Mouse (Mus musculus) skeletal muscle tissue, postnatal 0 days (tissue): ENCODE data around the gene Dmap1. TPM values are rescaled to one million over a fixed set of nuclear protein-coding genes. Genes with fewer than 3 reads are reported as not detected.

Experiments used
- polyA plus RNA-seq: library from polyadenylated mRNA; unstranded; fragments of >200 nt; fragmentation: Nextera tagmentation; extraction: Ambion mirVana; gene quantifications from 2 replicates; pipeline ENCODE4 v1.2.1, GENCODE M21; 2015

Gene Dmap1
- 33.4 and 36.9 TPM in 2 replicates for polyA plus RNA-seq

DNA sequence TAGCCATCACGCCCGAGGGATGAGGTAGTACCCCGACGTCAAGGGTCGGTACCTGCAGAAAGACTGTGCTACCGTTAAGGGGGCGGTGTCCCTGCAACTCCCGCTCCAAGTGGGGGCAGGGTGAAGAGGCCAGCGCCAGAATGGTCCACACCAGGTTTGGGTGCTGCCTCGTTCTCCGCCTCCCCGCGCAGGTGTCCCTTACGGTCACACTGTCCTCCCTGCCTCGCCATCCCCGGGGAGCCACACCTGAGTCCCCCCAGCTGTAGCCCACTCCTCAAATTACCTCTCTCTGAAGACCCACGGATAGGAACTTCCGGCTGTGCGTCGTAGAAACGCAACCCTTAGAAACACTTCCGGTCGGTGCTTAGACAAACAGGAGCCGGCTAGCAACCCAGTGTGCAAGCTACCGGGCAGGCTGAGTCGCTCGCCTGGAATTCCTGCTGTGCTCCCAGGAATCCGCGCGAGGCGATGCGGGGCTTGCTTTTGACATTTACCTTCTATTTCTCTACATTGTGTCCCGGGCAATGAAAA is at the start of gene Dmap1:
Gene Dmap1 (minus strand): TSS at position 343 of the 531 bp plus-strand sequence.

DNA sequence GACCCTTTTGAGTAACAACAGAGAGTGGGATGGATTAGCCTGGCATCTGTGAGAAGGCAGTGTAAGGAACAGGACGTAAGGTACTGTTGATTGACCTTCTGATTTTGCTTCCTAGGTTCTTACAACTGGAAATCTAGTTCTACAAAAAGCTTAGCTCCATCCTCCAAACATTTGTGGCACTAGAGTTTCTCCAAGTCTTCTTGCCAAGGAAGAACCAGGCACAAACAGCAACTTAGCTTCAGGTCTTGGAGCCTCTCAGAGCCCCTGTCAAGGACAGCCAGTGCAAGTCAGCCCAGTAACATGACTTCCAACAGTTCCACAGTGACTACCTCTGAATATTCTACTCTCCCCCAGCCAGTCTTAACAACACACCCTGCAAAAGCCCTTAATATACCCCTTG is 42.0 kb upstream of the Dmap1 start, which contains the start of gene Gm12845:
Gene Gm12845 (plus strand): TSS at position 301 of the 400 bp plus-strand sequence.

Other genes with a start within 250 kb of the Dmap1 start
- gene Rnf220, start 185.2 kb downstream of the Dmap1 start, polyA plus RNA-seq, result 43.6 and 48.4 TPM in 2 replicates
- 86.0 and 89.4 TPM in 2 replicates for gene Eri3, start 131.9 kb downstream of the Dmap1 start, polyA plus RNA-seq
- gene Gm12845, start 42.1 kb upstream of the Dmap1 start, polyA plus RNA-seq, result not detected in 2 replicates
- gene Klf17, start 83.4 kb upstream of the Dmap1 start, polyA plus RNA-seq, result not detected in 2 replicates
- gene Slc6a9, start 152.2 kb upstream of the Dmap1 start, polyA plus RNA-seq, result 2.7 and 2.9 TPM in 2 replicates
- 0.46 and 0.53 TPM in 2 replicates for gene Ccdc24, start 190.3 kb upstream of the Dmap1 start, polyA plus RNA-seq
- 10.1 and 10.3 TPM in 2 replicates for gene B4galt2, start 201.2 kb upstream of the Dmap1 start, polyA plus RNA-seq
- 138 and 139 TPM in 2 replicates for gene Atp6v0b, start 205.1 kb upstream of the Dmap1 start, polyA plus RNA-seq
- 4.3 and 4.8 TPM in 2 replicates for gene Dph2, start 209.8 kb upstream of the Dmap1 start, polyA plus RNA-seq
- gene Ipo13, start 232.7 kb upstream of the Dmap1 start, polyA plus RNA-seq, result 62.7 and 74.9 TPM in 2 replicates
- 1.3 and 1.4 TPM in 2 replicates for gene Artn, start 247.5 kb upstream of the Dmap1 start, polyA plus RNA-seq